Mouse (Mus musculus) kidney, postnatal 10 days (tissue): ENCODE measurements at regions not wholly inside any gene's neighbourhood (a gene's known extent, or its start where the extent isn't known, plus 50 kb on each side); places are given as distances from the start of the nearest gene placed in this dataset.

ENCODE experiments used
- DNase-seq: peaks from one replicate; pipeline ENCODE4 v3.0.0; 2021; ENCODE audit warnings: mixed read lengths

DNA sequence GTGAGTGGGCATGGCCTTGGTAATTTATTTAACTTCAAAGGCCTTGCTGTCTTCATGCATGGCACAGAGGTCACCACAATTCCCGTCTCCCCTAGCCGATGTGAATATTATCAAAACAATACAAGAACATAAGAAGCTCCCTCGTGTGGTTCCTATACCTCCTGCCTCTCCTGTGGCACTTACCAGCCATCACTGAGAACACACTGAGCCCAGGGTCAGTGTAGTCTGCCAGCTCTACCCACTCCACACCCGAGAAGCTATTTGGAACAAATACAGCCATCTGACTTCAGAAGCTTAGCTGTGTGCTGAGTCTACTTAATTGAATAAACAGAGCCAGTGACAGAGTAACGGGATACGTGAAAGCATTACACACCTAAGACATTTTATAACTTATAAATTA is 605.7 kb upstream of the Arpp21 start:
- no peak for DNase-seq

DNA sequence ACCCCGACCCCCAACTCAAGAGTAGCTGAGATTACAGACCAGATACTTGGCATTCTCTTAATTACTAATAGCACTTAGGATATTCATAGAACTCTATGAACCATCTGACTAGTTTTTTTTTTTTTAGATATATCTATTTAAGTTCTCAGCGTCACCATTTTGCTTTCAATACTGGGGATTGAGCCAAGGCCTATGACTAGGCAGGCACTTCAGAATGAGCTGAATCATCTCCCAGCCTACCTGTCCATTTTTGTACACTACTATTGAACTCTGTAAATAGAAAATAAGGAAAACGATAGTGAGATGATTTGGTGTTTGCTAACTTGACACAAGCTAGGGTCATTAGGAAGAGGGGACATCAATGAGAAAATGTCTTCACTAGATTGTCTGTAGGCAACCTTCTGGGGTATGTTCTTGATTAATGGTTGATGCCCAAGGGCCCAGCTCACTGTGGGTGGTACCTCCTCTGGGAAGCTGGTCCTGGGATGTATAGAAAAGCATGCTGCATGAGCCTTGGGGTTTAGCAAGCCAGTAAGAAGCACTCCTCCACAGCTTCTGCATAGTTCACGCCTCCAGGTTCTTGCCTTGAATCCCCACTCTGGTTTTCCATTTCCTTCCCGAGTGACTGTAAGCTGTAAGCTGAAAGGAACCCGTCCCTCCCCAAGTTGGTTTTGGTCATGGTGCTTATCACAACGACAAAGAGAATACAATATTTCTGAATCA is 603.5 kb upstream of the Arpp21 start:
- DNase-seq = no peak

DNA sequence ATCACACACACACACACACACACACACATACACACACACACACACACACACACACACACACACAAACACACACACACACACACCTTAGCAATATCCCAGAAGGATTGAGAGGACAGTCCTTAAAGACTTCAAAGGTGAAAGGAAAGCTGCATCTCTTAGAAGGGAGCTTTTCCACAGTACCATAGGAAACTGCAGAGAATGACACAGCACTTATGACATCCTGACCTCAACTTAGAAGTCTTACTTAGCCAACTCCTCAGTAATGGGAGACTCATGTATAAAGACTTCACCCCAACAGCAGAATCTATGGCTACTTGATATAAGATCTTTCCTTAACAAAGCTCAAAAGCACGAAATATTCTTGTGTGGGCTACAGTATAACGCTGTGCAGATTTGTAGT is 601.8 kb upstream of the Arpp21 start:
- DNase-seq = no peak

DNA sequence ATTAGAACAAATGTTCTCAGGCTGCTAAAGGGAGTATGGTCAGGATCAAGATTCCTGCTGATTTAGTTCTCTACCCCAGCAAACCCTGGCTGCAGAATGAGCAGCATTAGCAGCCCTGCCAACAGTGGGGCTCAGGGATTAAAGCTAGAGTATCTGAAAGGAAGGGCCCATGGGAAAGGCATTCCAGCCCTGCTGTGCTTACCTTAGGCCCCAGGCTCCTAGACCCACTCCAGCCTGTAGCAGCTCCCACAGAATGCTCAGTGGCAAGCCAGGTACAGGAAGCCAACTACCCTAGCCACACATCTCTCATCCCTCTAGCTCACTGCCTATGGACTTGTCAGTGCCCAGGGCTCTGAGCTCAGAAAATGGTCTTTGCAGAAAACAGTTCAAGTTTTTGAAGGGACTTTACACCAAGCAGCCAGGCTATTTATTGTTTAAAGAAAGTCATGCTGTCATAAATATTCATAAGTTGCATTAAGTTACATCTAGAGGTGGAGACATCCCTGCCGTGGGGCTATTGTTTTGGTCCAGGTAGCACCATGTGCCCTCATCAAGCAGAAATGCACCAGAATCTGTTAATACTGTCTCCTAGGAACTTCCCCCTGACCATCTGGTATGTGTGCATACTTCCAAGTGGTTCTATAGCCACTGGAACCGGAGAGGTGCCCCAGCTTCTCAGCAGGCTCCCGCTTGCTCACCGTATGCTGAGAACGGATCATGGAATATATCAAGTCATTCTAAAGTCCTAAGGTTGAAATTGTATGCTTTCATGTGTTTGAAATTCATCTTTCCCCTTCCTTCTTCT is 598.9 kb upstream of the Arpp21 start:
- DNase-seq = no peak

DNA sequence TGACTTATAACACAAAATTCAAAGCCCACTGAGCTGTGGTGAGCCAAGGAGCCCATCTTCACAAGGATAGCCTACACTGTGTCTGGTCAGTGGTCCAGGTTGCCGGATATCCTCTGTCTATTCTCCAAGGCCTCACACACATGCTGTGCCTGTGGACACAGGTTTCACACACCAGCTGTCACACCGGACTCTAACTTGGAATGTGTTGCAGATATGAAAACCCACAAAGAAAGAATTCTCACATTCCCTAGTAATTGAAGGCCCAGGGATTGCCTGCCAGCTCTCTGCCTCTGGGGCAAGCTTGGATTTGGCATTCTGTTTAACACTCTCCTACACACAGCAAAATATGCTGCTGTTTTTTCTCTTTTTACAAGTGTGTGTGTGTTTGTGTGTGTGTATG is 595.4 kb upstream of the Arpp21 start:
- no peak for DNase-seq

DNA sequence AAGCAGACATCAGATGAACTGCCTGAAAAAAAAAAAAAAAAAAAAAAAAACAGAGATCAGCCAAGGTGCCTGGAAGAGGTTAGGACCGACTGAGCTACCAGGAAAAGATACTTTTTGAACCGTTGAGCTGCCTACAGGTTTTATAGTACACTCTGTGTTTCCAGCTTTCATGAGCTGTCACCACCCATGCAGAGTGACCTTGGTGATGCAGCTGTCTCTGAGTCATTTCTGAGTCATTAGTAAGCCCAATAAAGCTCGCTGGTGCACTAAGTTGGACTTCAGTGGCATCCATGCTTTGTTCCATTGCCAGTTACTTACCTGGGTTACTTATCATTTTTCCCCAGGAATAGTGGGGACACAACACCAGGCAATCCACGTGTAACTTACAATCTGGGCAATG is 592.9 kb upstream of the Arpp21 start:
- no peak for DNase-seq

DNA sequence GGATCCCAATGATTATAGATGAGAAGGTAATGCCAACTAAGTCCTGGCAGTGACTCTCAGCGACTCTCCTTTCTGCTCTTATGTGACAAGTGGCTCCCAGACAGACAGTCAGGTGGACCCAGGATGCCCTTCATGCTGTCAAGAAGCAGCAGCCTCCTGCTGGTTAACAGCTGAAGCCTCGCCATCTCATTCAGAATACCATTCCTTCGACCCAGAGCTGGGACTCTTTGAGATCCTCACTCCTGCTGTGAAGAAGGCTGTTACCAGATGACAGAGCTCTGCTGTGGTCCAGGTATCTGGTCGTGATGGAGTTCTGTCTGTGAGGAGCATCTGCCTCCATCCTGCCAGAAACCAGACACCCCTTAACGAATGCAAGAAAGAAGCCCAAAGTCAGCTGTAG is 590.9 kb upstream of the Arpp21 start:
- DNase-seq = no peak

DNA sequence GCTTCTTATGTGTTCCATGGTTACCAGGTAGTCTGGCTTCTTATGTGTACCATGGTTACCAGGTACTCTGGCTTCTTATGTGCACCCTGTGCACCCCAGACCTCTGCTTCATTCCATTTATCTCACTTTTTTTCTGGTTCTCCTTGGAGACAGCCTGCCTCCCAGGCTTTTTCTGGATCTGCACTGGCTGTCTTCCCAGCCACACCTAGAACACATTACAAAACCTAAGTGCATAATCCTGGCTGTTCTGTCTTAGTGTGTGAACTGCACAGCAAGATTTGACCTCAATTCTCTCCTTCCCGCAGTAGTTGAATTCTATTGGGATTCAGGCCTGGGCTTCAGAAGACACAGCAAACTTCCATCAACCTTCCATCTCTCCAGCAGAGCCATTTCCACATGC is 586.2 kb upstream of the Arpp21 start:
- DNase-seq = no peak

DNA sequence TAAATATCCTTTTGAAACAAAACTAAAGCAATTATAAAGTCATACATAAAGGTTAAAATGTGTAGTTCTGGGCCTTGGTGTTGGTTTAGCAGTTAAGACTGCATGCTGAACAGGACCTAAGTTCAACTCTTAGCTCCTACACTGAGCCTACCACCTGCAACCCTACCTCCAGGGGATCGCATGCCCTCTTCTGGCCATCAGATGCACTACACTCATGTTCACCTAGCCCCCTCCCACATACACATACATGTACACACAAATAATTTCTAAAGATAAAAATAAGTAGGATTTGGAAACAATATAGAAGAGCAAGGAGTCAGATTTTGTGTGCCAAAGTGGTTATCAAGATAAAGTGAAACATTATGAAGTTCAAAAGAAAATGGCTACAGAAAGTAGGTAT is 576.2 kb upstream of the Arpp21 start:
- DNase-seq = peak; percentile 9

DNA sequence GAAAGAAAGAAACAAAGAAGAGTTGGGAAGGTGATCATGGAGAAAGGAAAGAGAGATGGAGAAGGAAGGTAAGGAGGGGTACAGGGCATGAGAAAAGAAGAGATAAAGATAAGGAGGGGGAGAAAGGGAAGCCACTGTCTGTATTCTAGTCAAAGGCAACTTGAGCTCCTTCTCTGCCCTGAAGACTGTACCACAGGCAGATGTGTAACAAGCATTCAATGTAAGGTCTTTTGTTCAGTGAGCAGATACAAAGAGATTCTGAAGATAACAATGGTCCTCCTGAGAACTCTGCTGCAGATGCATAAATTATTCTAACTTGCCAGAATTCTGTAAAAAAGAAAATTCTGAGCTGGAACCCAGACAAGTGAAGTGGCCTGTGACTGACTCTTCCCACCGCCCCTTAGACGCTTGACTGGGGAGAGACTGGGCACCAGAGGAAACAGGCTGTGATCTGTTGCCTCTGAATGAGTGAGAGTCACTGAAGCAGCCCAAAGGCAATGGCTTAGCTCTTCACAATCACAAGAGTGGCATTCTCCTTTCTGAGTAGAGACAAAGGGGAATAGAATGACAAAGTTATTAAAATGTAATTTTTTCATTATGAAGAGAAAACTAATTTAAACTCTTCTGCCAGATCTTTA is 564.0 kb upstream of the Arpp21 start:
- no peak for DNase-seq

DNA sequence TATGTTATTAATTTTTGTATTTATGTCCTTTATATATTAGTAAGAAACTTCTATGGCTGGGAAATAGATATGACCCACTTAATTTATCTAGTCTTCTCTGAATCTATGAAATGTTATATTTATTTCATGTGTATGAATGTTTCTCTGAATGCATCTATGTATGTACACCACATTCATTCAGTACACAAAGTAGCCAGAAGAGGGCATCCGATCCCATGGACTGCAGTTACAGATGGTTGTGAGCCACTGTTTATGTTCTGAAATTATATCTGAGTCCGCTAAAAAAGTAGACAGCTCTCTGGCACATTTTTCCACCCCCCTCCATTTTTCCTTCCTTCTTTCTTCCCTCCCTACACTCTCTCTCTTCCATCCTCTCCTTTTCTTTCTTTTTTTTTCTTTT is 557.8 kb upstream of the Arpp21 start:
- no peak for DNase-seq

DNA sequence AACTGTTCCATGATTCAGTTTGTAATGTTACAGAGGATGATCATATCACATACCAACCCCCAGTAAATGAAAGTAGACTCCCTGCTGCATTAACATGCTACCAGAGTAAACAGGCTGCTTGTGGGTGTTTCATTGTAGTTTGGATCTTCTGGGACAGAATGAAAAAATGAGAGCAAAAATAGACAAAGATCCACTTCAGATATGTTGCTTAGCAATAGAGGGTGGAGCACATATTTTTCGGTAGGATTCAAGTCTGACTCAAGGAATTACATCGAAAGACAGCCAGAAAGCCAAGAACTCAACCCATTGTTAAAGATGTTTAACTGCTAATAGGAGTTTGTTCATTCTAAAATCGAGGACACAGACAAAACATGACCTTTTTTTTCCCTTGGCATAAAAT is 536.2 kb upstream of the Arpp21 start:
- no peak for DNase-seq

DNA sequence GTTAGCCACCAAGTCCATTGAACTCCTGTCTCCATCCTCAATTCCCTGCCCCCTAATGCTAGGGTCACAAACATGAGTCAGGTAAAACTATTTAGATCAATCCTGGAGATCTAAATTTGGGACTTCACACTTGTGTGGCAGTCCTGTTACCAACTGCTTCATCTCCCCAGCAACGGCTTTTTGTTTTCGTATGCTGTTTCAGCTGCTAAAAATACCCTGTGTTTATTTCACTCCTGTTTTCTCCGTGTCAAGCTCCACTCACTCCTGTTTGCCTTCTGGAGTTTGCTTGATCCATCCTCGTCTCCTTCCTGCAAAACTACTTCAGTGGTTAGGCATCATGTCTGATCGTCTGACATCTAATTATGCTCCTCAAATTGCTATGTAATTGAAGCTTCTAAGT is 508.9 kb upstream of the Arpp21 start:
- DNase-seq = no peak

DNA sequence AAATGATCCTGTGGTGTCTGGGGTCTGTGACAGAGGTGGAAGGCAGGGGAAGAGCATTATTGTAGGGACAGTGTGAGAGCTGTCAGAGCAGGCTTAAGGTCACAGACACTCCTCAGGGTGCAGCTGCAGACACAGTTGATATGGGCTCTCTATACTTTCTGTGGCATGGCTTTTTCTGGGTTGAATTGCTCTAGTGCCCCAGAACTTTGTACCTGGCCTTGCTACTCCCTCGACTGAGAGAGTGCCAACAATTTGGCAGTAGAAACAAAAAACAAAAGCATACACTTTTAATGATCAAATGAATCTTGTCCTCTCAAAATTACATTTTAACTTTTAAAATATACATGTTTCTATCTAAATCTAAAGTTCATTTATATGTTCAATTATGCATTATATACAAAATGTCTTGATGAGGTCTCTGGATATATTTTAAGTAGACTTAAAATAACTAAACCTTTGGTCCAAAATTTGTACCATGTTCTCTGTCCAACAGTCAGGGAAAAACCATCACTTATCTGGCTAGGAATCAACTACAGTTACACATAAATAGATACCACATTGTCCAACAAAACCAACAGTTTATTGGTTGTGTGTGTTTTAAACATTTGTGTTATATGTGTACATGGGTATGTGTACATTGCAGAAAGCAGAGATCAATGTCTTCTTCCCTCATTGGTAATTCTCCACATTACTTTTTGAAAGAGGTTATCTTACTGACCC is 508.3 kb upstream of the Arpp21 start:
- DNase-seq = no peak

DNA sequence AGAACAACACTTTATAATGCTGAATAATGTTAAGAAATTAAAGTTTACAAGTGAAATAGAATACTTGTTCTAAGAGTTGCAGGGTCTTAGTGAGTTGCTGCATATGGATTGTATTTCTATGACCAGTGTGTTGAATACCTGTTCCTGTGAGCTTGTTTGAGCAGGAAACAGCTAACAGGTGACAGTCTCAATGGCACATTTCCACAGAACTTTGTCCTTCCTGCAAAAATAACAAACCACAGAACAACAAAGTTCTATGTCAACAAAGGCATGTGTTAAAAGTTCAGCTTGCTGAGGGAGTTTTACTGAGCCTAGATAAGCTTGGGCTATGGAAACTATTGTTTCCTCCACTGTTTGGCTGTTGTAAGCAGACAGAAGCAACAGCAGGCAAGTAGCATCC is 500.0 kb upstream of the Arpp21 start:
- no peak for DNase-seq

DNA sequence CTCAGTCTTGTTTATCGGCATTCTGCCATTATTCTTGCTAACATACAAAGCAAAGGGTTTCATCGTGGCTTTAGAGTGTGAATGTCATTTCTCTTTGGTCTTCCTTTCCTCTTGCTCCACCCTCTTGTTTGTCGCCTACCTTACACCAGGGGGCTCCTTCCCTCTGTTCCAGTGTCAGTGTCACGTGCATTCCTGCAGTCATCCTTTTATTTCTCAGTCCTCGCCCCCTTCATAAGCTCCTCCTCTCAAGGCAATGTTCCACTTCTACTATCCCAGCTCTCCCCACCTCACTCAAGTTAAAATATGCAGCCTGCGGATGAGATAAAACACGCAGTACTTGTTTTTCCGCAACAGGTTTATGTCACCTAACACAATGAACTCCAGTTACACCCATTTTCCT is 489.8 kb upstream of the Arpp21 start:
- DNase-seq = peak; percentile 14

DNA sequence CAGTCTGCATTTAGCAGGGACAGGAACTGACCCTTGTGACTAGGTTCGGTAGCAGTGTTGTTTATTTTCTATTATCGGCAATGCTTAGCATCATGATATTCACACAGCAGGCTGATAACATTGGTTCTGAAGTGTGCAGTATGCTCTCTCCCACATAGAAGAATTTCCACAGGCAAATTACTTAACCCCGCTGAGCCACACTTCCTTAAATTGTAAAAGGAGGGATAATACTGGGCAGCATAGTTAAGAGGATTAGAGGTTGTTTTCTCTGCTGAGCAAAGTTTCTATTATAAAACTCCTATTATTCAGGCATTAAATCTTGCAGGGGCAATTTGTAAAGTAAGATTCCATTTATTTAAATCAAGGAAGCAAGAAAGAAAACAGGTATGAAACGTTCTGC is 489.4 kb upstream of the Arpp21 start:
- no peak for DNase-seq

DNA sequence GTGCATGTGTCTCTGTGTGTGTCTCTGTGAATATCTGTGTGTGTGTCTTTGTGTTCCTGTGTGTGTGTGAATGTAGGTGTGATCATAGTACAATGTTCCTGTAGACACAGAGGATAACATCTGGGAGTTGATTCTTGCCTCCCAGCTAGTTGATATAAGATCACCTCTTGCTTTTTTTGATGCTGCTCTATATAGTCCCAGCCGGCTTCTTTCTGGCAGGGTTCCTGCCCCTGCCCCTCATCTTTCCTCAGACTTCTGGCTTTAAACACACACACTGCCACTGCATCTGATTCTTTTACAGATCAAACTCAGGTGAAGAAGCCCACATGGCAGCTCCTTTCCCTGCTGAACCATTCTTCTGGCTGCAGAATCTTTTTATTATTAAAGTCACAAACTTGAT is 487.6 kb upstream of the Arpp21 start:
- no peak for DNase-seq

DNA sequence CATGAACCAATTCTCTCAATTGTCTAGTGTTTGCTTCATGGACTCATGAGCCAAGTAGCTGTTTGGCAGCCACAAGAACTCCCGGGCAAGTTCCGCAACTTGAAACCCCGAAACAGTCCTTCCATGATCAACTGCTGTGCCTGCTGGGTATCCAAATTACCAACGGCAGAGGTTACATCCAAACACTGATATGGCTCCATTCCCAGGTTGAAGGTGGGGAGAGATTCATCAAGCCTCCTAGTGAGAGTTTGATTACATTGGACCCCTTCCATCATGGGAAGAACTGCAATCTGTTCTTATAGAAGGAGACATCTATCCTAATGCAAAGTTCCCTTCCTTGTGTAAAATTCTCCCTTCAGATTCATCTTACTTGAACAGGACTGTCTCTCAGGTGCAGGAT is 486.8 kb upstream of the Arpp21 start:
- no peak for DNase-seq

DNA sequence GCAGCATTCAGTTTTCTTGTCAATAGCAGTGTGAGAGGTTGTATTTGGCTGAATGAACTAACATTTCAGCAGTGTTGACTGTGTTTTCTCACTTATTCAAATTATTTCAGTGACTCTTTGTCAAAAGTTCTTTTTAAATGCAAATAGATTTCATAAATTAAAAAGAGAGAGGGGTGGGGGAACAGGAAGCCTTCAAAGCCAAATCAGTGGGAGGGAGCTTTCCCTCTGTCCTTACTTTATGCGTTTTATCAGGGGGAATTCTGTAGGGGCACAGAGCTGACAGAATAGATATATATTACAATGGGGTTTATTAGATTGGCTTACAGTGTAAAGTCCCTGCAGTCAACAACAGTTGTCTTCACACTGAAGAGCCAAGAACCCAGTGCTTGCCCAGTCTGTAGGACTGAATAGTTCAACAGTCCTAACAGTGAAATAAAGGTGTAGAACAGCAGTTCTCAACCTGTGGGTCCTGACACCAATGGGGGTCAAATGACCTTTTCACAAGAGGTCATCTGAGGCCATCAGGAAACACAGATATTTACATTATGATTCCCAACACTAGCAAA is 479.5 kb upstream of the Arpp21 start:
- DNase-seq = no peak

DNA sequence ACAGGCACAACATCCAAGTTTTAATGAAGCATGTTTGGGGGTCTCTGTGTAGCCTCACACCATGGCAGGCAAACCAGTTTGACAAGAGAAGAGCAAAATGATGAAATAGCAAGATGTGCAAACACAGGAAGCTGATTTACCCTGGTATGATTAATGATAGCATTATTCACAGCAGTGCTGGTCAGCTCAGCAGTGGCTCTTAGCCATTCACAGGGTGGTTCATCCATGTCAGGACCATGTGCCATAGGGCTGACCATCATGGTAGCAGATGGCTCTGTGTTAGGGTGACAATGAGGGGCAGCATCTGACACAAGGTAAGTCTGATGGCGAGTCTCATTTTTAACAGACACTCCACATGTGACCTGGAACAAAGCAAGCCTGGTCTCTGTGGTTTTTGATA is 443.1 kb upstream of the Arpp21 start:
- no peak for DNase-seq

DNA sequence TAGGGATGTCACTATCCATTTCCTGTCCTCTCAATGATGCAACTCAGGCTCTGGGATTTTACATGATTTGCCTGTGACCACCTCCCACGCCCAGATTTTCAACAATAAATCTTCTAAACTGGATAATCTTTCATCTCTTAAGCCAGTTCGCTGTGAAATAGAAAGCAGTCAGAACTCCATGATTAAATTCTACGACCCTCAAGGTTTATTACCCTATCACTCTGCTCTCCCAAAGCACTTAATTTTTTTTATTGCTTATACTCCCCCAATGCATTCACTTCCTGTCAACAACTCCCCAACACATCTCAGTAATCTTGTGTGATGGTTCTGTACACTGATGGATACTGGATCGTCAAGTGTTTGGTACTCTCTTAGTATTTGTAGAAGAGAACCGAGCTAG is 439.5 kb upstream of the Arpp21 start:
- DNase-seq = peak; percentile 5
